Mouse (Mus musculus) ovary, adult 2 months (tissue): ENCODE results near the gene Gpc5. TPM values are rescaled to one million over a fixed set of nuclear protein-coding genes. Genes with fewer than 3 reads are reported as not detected.

Experiments used
- polyA plus RNA-seq: library from polyadenylated mRNA; depleted of rRNA; stranded (reverse); fragments of >200 nt; gene quantifications from 2 replicates; pipeline ENCODE4 v1.2.3, GENCODE M21; 2012; rRNA removed

Gpc5 gene
- not detected in 2 replicates for polyA plus RNA-seq

GRCm38 (mm10) chr14:115092081-115092480, at the start of gene Gpc5:
Gene Gpc5, plus strand, starts transcription at chr14:115092215.

